Mouse (Mus musculus): ENCODE data around the gene Olfr981. TPM values are rescaled to one million over a fixed set of nuclear protein-coding genes. Genes with fewer than 3 reads are reported as not detected.

Gene Olfr981
- not detected for total RNA-seq (2023)

GRCm38 (mm10) chr9:40021164-40021563 lies at the start of gene Olfr981:
Gene Olfr981, plus strand, starts transcription at chr9:40021464.

DNA sequence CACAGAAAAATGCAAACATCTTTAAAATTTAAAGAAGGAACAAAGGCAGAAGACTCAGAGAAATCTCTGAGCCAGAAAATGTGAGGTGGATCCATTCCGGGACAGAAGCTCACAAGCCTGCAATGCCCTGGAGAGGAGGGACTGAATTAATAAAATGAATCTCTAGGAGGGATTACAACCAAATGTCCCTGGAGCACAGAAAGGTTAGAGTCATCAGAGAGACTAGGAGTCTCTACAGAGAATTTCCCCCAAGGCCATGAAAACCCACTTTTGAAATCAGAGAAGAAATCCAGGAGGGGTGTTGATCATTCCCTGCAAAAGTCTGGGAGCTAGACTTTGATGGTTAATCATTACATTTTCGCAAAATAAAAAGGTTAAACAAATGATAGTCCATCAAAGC lies 29.5 kb upstream of the Olfr981 start, which contains the start of gene Olfr978:
Gene Olfr978, plus strand, starts transcription at position 301 of the 400 bp plus-strand sequence.

GRCm38 (mm10) chr9:40003365-40003764 lies 17.9 kb upstream of the Olfr981 start, which contains the start of gene Olfr979:
Gene Olfr979, minus strand, starts transcription at chr9:40003465.

GRCm38 (mm10) chr9:40009482-40009881 lies 11.8 kb upstream of the Olfr981 start, which contains the start of gene Olfr980:
Gene Olfr980, minus strand, starts transcription at chr9:40009582.

DNA sequence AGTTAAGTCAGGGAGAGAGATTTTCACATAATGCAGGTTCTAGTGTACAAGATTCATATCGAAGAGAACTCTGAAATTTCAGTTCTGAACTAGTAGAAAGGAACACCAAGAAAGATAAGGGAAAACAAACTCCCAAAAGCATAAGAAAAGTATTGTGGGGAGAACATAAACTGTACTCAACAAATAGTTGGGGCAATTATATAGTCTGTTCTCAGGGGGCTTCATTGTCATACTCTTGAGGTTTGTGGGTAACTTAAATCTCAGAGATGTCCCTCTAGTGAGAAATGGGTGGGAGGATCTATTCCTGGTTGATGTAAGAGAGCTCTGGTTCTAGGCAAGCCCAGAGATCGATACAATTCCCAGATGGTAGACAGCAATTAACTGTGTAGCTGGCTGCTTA lies 52.3 kb downstream of the Olfr981 start, which contains the start of gene Olfr982:
Gene Olfr982, plus strand, starts transcription at position 301 of the 400 bp plus-strand sequence.

Other genes starting within 250 kb of the Olfr981 start
- not detected for gene Olfr968, start 238.2 kb upstream of the Olfr981 start, total RNA-seq (2023)
- not detected for gene Olfr969, start 230.5 kb upstream of the Olfr981 start, total RNA-seq (2023)
- not detected for gene Olfr970, start 212.6 kb upstream of the Olfr981 start, total RNA-seq (2023)
- gene Olfr971, start 184.6 kb upstream of the Olfr981 start, total RNA-seq (2023): not detected
- not detected for gene Olfr972, start 155.0 kb upstream of the Olfr981 start, total RNA-seq (2023)
- gene Olfr229, start 114.1 kb upstream of the Olfr981 start, total RNA-seq (2023): not detected
- gene Olfr974, start 84.0 kb upstream of the Olfr981 start, total RNA-seq (2023): not detected
- gene Olfr975, start 69.4 kb upstream of the Olfr981 start, total RNA-seq (2023): not detected
- not detected for gene Olfr976, start 60.3 kb upstream of the Olfr981 start, total RNA-seq (2023)
- not detected for gene Olfr978, start 29.4 kb upstream of the Olfr981 start, total RNA-seq (2023)
- gene Olfr979, start 18.0 kb upstream of the Olfr981 start, total RNA-seq (2023): not detected
- gene Olfr980, start 11.9 kb upstream of the Olfr981 start, total RNA-seq (2023): not detected
- not detected for gene Olfr982, start 52.4 kb downstream of the Olfr981 start, total RNA-seq (2023)
- gene Olfr983, start 72.1 kb downstream of the Olfr981 start, total RNA-seq (2023): not detected
- gene Olfr984, start 92.7 kb downstream of the Olfr981 start, total RNA-seq (2023): not detected
- gene Olfr985, start 108.7 kb downstream of the Olfr981 start, total RNA-seq (2023): not detected
- gene Tmem225, start 126.7 kb downstream of the Olfr981 start, total RNA-seq (2023): not detected
- gene Olfr986, start 159.5 kb downstream of the Olfr981 start, total RNA-seq (2023): not detected
- 1 to 10 TPM; 1.5 to 2.0 TPM for gene Zfp202, start 170.9 kb downstream of the Olfr981 start, total RNA-seq (2023)
- under 1 TPM; 0.33 to 0.76 TPM for gene Scn3b, start 247.8 kb downstream of the Olfr981 start, total RNA-seq (2023)

Data from monocyte, adult 59 days (primary cell).